Mouse (Mus musculus) testis, adult 2 months (tissue): ENCODE data around the gene Vezt. TPM values are rescaled to one million over a fixed set of nuclear protein-coding genes. Genes with fewer than 3 reads are reported as not detected.

Experiments used
- H3K27ac ChIP-seq: fragments of 200-500 bp; 2 replicates; pipeline ENCODE4 v1.5.1; 2012; ENCODE audit warnings: low read depth, low read length; ENCODE audit not compliant: control insufficient read depth, insufficient read depth
- H3K27me3 ChIP-seq: fragments of 200-500 bp; 2 replicates; pipeline ENCODE4 v1.6.1; 2012; ENCODE audit warnings: mild to moderate bottlenecking, low read length, moderate library complexity; ENCODE audit not compliant: control insufficient read depth, insufficient read depth
- H3K36me3 ChIP-seq: fragments of 200-500 bp; 2 replicates; pipeline ENCODE4 v1.6.1; 2012; ENCODE audit warnings: mild to moderate bottlenecking, low read length; ENCODE audit not compliant: control insufficient read depth, insufficient read depth
- H3K4me1 ChIP-seq: fragments of 200-500 bp; 2 replicates; pipeline ENCODE4 v1.6.1; 2012; ENCODE audit warnings: low read length; ENCODE audit not compliant: control insufficient read depth, insufficient read depth
- H3K4me3 ChIP-seq: fragments of 200-500 bp; 2 replicates; pipeline ENCODE4 v1.5.1; 2012; ENCODE audit warnings: low read depth, mild to moderate bottlenecking, low read length, moderate library complexity, mixed read lengths; ENCODE audit not compliant: control insufficient read depth
- CTCF ChIP-seq: fragments of 200-500 bp; IDR thresholded peaks from 2 replicates; pipeline ENCODE4 v1.5.1; 2012; ENCODE audit warnings: low read depth, mild to moderate bottlenecking, inconsistent platforms, low read length, moderate library complexity; ENCODE audit not compliant: control insufficient read depth, insufficient read depth, insufficient replicate concordance
- POLR2A ChIP-seq: fragments of 200-500 bp; IDR thresholded peaks from 2 replicates; pipeline ENCODE4 v1.6.1; 2012; ENCODE audit warnings: low read depth, mild to moderate bottlenecking, inconsistent platforms, low read length, moderate library complexity; ENCODE audit not compliant: control insufficient read depth
- polyA plus RNA-seq: library from polyadenylated mRNA; depleted of rRNA; stranded (reverse); fragments of >200 nt; gene quantifications from 2 replicates; pipeline ENCODE4 v1.2.3, GENCODE M21; 2012; rRNA removed

The Vezt gene
- polyA plus RNA-seq, 1 experiment: 33.7 TPM

GRCm38 (mm10) chr10:93892551-93892950 is 143.1 kb downstream of the Vezt start:
- no peaks in the 10 kb centered on the region for H3K27me3 ChIP-seq
- H3K27ac ChIP-seq: no peak overlapping the region
- no peak for TF ChIP-seq POLR2A
- H3K4me3 ChIP-seq: no peak overlapping the region
- peaks cover 4% of the 10 kb centered on the region for H3K4me1 ChIP-seq
- no peaks in the 10 kb centered on the region for H3K36me3 ChIP-seq

GRCm38 (mm10) chr10:93891031-93891430 is 144.6 kb downstream of the Vezt start:
- Histone ChIP-seq H3K36me3 (peaks cover 2% of the 10 kb centered on the region; the same call in 1 of the 2 replicates), H3K27me3 (no peaks in the 10 kb centered on the region), H3K4me3 (no peak overlapping the region), H3K4me1 (peaks cover 4% of the 10 kb centered on the region), H3K27ac (no peak overlapping the region)
- no peak for TF ChIP-seq CTCF
- no peak for TF ChIP-seq POLR2A

DNA sequence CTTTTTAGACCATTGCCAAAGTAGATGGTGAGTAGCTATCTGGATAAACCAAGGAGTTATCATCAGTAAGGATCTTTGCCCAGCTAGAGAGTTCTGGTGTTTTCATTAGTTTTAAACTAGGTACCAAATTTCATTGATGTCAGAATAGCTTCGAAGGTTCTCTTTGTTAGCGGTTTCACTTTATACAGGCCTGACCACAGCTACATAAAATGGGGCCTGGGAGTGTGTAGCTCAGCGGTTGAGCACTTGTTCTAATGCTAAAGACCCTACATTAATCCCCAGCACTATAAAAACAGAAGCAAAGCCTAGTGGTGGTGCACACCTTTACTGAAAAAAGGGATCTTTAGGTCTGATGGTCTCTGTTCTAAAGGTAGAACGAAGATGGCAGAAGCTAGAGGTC is 145.1 kb downstream of the Vezt start:
- H3K27ac ChIP-seq: no peak overlapping the region
- no peaks in the 10 kb centered on the region for H3K27me3 ChIP-seq
- H3K4me1 ChIP-seq: peaks cover 4% of the 10 kb centered on the region
- TF ChIP-seq POLR2A (no peak), CTCF (no peak)
- peaks cover 5% of the 10 kb centered on the region for H3K36me3 ChIP-seq
- no peak overlapping the region for H3K4me3 ChIP-seq

DNA sequence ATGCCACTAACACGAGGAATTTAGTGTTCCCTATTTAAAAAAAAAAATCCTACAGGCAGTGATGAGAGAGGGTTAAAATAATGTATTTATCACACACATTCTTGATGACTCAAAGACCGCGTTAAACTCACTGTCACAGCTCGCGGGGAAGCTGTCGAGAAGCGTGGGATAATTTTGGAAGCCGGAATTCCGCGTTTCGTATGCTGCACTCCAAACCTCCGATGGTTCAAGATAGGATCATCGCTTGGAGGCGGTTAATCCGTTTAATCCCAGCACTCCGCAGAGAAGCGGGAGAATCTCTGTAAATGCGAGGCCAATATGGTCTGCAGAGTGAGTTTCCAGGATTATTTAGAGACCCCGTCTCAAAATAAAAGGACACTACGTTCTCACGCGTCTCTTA is 145.6 kb downstream of the Vezt start:
- no peaks in the 10 kb centered on the region for H3K27me3 ChIP-seq
- H3K36me3 ChIP-seq: peaks cover 5% of the 10 kb centered on the region
- H3K27ac ChIP-seq: no peak overlapping the region; the same call in 1 of the 2 replicates
- TF ChIP-seq POLR2A (no peak), CTCF (no peak)
- peak overlapping the region; percentile 97 for H3K4me3 ChIP-seq
- peaks cover 4% of the 10 kb centered on the region for H3K4me1 ChIP-seq

GRCm38 (mm10) chr10:93889579-93889950 is 146.1 kb downstream of the Vezt start:
- Histone ChIP-seq H3K27me3 (no peaks in the 10 kb centered on the region), H3K4me3 (peak overlapping the region; percentile 97), H3K36me3 (peaks cover 5% of the 10 kb centered on the region), H3K27ac (peak overlapping the region; percentile 84), H3K4me1 (peaks cover 4% of the 10 kb centered on the region)
- TF ChIP-seq POLR2A: peak; percentile 94
- no peak for TF ChIP-seq CTCF

Other genes with a start within 250 kb of the Vezt start
- 121 and 122 TPM in 2 replicates for gene Usp44, start 204.3 kb downstream of the Vezt start, polyA plus RNA-seq
- 93.2 and 113 TPM in 2 replicates for gene Metap2, start 138.7 kb downstream of the Vezt start, polyA plus RNA-seq
- gene Fgd6, start 184 bp upstream of the Vezt start, polyA plus RNA-seq: 10.7 and 12.1 TPM in 2 replicates
- 10.1 and 11.3 TPM in 2 replicates for gene Nr2c1, start 112.2 kb upstream of the Vezt start, polyA plus RNA-seq
- gene Ndufa12, start 162.9 kb upstream of the Vezt start, polyA plus RNA-seq: 195 and 218 TPM in 2 replicates